ENCODE assay signal across 27 mouse cellular contexts in the genomic region with DNA sequence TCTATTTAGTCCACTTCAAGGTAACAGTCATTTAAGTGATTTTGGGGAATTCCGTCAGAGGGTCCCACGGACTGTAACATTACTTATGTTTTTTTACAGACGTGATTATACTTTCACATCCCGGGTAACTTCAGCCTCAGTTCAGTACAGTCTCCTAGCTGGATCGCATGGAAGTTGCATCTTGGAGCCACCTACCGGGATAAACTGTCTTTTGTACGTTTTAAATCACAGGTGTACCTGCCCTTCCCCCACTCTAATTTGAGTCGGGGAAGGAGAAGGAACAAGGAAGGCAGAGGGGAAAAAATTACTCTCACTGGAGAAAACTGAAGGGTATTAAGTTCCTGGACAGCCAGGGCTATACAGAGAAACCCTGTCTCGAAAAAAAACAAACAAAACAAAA. TPM values are rescaled to one million over a fixed set of nuclear protein-coding genes. Genes with fewer than 3 reads are reported as not detected.
A peak's percentile ranks its signal among the peaks of the same experiment; 100 is the strongest.
DNase-seq lines count a peak whose midpoint lies in the region; ATAC-seq and TF ChIP-seq lines count a peak whose summit lies in the region.
"Had no signal": no experiment of that assay in that cellular context is flagged by ENCODE, and none has a peak within 500 bp of the region (broad histone marks: within the 10 kb centered on the region; RNA-seq: fewer than 3 reads in every experiment).

No protein-coding gene starts in this region.

- no peaks in the 10 kb centered on the region for H3K36me3 ChIP-seq in lung, embryonic 14.5 days (ENCODE audit: insufficient read depth)
- H3K36me3 ChIP-seq in kidney, embryonic 14.5 days (ENCODE audit: control insufficient read depth, insufficient read depth, low read length), result no peaks in the 10 kb centered on the region
- no peaks in the 10 kb centered on the region for H3K36me3 ChIP-seq in lung, embryonic 16.5 days (ENCODE audit: control insufficient read depth, insufficient read depth, low read length)
- no peaks in the 10 kb centered on the region for H3K36me3 ChIP-seq in stomach, postnatal 0 days (ENCODE audit: control insufficient read depth, insufficient read depth, low read length)
- H3K36me3 ChIP-seq in midbrain, embryonic 15.5 days (replicated peaks), result no peaks in the 10 kb centered on the region
- H3K36me3 ChIP-seq: embryonic facial prominence, embryonic 13.5 days; forebrain, embryonic 12.5 days; heart, embryonic 12.5 days; hindbrain, embryonic 15.5 days; neural tube, embryonic 15.5 days had no signal

- WGBS in lung, embryonic 14.5 days, result 50% methylated on average over 9 of the region's 9 CpGs
- 58% methylated on average over 9 of the region's 9 CpGs for WGBS in kidney, embryonic 14.5 days
- 51% methylated on average over 9 of the region's 9 CpGs for WGBS in lung, embryonic 16.5 days
- 48% methylated on average over 9 of the region's 9 CpGs for WGBS in stomach, postnatal 0 days
- 61% methylated on average over 9 of the region's 9 CpGs for WGBS in midbrain, embryonic 15.5 days

- TF ChIP-seq CTCF in lung, embryonic 14.5 days (IDR thresholded peaks at IDR 0.05; ENCODE audit: low read depth), result no peak
- peak; percentile 32 for TF ChIP-seq CTCF in stomach, postnatal 0 days (IDR thresholded peaks at IDR 0.05; ENCODE audit: low read depth)

- no peak overlapping the region for H3K9ac ChIP-seq in lung, embryonic 14.5 days
- peak overlapping the region; percentile 29; the same call in 1 of the 2 replicates for H3K9ac ChIP-seq in kidney, embryonic 14.5 days (ENCODE audit: low read depth, low read length)
- H3K9ac ChIP-seq in lung, embryonic 16.5 days (ENCODE audit: low read length), result no peak overlapping the region
- no peak overlapping the region; the same call in 1 of the 2 replicates for H3K9ac ChIP-seq in stomach, postnatal 0 days (ENCODE audit: low read length)
- H3K9ac ChIP-seq in midbrain, embryonic 15.5 days, result no peak overlapping the region
- H3K9ac ChIP-seq: embryonic facial prominence, embryonic 13.5 days; forebrain, embryonic 12.5 days; heart, embryonic 12.5 days; hindbrain, embryonic 15.5 days; neural tube, embryonic 15.5 days had no signal

- no peaks in the 10 kb centered on the region for H3K9me3 ChIP-seq in lung, embryonic 14.5 days (ENCODE audit: low read depth, low read length)
- H3K9me3 ChIP-seq in kidney, embryonic 14.5 days (ENCODE audit: control insufficient read depth, low read length), result no peaks in the 10 kb centered on the region
- H3K9me3 ChIP-seq in lung, embryonic 16.5 days (ENCODE audit: control insufficient read depth, low read length), result no peaks in the 10 kb centered on the region
- no peaks in the 10 kb centered on the region for H3K9me3 ChIP-seq in stomach, postnatal 0 days (ENCODE audit: control insufficient read depth, low read length)
- H3K9me3 ChIP-seq in midbrain, embryonic 15.5 days, result no peaks in the 10 kb centered on the region
- H3K9me3 ChIP-seq: embryonic facial prominence, embryonic 13.5 days; forebrain, embryonic 12.5 days; heart, embryonic 12.5 days; hindbrain, embryonic 15.5 days; neural tube, embryonic 15.5 days had no signal

- no peaks in the 10 kb centered on the region for H3K4me1 ChIP-seq in lung, embryonic 14.5 days (ENCODE audit: insufficient read depth)
- 0 out of 2 replicates have a peak, but pooled peaks cover 4% of the 10 kb centered on the region for H3K4me1 ChIP-seq in kidney, embryonic 14.5 days (ENCODE audit: control insufficient read depth, insufficient read depth, low read length)
- H3K4me1 ChIP-seq in lung, embryonic 16.5 days (replicated peaks; ENCODE audit: control insufficient read depth, insufficient read depth, low read length), result no peaks in the 10 kb centered on the region
- no peaks in the 10 kb centered on the region for H3K4me1 ChIP-seq in stomach, postnatal 0 days (replicated peaks; ENCODE audit: control insufficient read depth, insufficient read depth)
- no peaks in the 10 kb centered on the region for H3K4me1 ChIP-seq in midbrain, embryonic 15.5 days
- H3K4me1 ChIP-seq: embryonic facial prominence, embryonic 13.5 days; forebrain, embryonic 12.5 days; heart, embryonic 12.5 days; hindbrain, embryonic 15.5 days had no signal

- no peak for ATAC-seq in lung, embryonic 14.5 days (ENCODE audit: insufficient read depth)
- no peak for ATAC-seq in kidney, embryonic 14.5 days (ENCODE audit: low FRiP score, low TSS enrichment)
- no peak for ATAC-seq in lung, embryonic 16.5 days (ENCODE audit: low read depth)
- no peak for ATAC-seq in stomach, postnatal 0 days (ENCODE audit: low FRiP score, low TSS enrichment)
- no peak for ATAC-seq in midbrain, embryonic 15.5 days (replicated peaks)
- ATAC-seq: activated CD4-positive, CD25-positive, alpha-beta regulatory T cell, adult 4 months; Patski had no signal

- H3K4me3 ChIP-seq in lung, embryonic 14.5 days (ENCODE audit: low read depth, low read length), result no peak overlapping the region
- peak overlapping the region; percentile 30 for H3K4me3 ChIP-seq in kidney, embryonic 14.5 days (ENCODE audit: low read length)
- 0 out of 2 replicates have a peak overlapping the region, but pooled peaks have one; percentile 3 for H3K4me3 ChIP-seq in lung, embryonic 16.5 days (ENCODE audit: low read length)
- H3K4me3 ChIP-seq in stomach, postnatal 0 days (ENCODE audit: low read depth, low read length), result peak overlapping the region; percentile 17; the same call in 1 of the 2 replicates
- no peak overlapping the region for H3K4me3 ChIP-seq in midbrain, embryonic 15.5 days
- H3K4me3 ChIP-seq: embryonic facial prominence, embryonic 13.5 days; forebrain, embryonic 12.5 days; heart, embryonic 12.5 days; hindbrain, embryonic 15.5 days; myocyte; neural tube, embryonic 15.5 days had no signal

- DNase-seq in lung, embryonic 14.5 days, result peak; percentile 12
- DNase-seq in lung, postnatal 4 days, result no peak
- DNase-seq in stomach, postnatal 0 days (ENCODE audit: low spot score), result no peak
- no peak for DNase-seq in right cerebral cortex, postnatal 25 days
- no peak for DNase-seq in left cerebral cortex, adult 18-20 months (ENCODE audit: low spot score in 2 of 2)
- DNase-seq: adrenal gland, postnatal 25 days; cerebellum, adult 2 months; right cerebral cortex, postnatal 4 days; thymus, postnatal 14 days had no signal

- peak overlapping the region; percentile 30; the same call in 1 of the 2 replicates for H3K4me2 ChIP-seq in lung, embryonic 14.5 days
- H3K4me2 ChIP-seq in kidney, embryonic 14.5 days (replicated peaks; ENCODE audit: low read depth, low read length), result peak overlapping the region; percentile 21
- H3K4me2 ChIP-seq in lung, embryonic 16.5 days (ENCODE audit: low read depth, low read length), result no peak overlapping the region
- H3K4me2 ChIP-seq in stomach, postnatal 0 days (replicated peaks; ENCODE audit: low read depth), result peak overlapping the region; percentile 41; the same call in 1 of the 2 replicates
- H3K4me2 ChIP-seq in midbrain, embryonic 15.5 days, result no peak overlapping the region
- H3K4me2 ChIP-seq: embryonic facial prominence, embryonic 13.5 days; forebrain, embryonic 12.5 days; heart, embryonic 12.5 days; hindbrain, embryonic 15.5 days; midbrain, embryonic 11.5 days; neural tube, embryonic 15.5 days had no signal

- no peak for TF ChIP-seq EP300 in stomach, postnatal 0 days (optimal IDR thresholded peaks at IDR 0.05)

- H3K27me3 ChIP-seq in lung, embryonic 14.5 days (ENCODE audit: insufficient read depth, low read length), result no peaks in the 10 kb centered on the region
- H3K27me3 ChIP-seq in kidney, embryonic 14.5 days (ENCODE audit: control insufficient read depth, insufficient read depth, low read length), result no peaks in the 10 kb centered on the region
- no peaks in the 10 kb centered on the region for H3K27me3 ChIP-seq in lung, embryonic 16.5 days (ENCODE audit: control insufficient read depth, insufficient read depth, low read depth, low read length)
- H3K27me3 ChIP-seq in stomach, postnatal 0 days (ENCODE audit: control insufficient read depth, insufficient read depth, low read length), result no peaks in the 10 kb centered on the region
- H3K27me3 ChIP-seq in midbrain, embryonic 15.5 days (replicated peaks), result no peaks in the 10 kb centered on the region
- H3K27me3 ChIP-seq: embryonic facial prominence, embryonic 13.5 days; forebrain, embryonic 12.5 days; heart, embryonic 12.5 days; hindbrain, embryonic 15.5 days; neural tube, embryonic 15.5 days had no signal

- no peak overlapping the region for H3K27ac ChIP-seq in lung, embryonic 14.5 days (ENCODE audit: low read depth)
- H3K27ac ChIP-seq in kidney, embryonic 14.5 days (ENCODE audit: low read depth, low read length), result no peak overlapping the region; the same call in 1 of the 2 replicates
- no peak overlapping the region for H3K27ac ChIP-seq in lung, embryonic 16.5 days (ENCODE audit: low read length)
- no peak overlapping the region for H3K27ac ChIP-seq in stomach, postnatal 0 days (replicated peaks)
- no peak overlapping the region for H3K27ac ChIP-seq in midbrain, embryonic 15.5 days
- H3K27ac ChIP-seq: embryonic facial prominence, embryonic 13.5 days; forebrain, embryonic 12.5 days; hindbrain, embryonic 15.5 days; macrophage; neural tube, embryonic 15.5 days had no signal

RNA-seq across cellular contexts. Expression of a gene that starts 0.8 kb away (rescaled TPM):
- polyA plus RNA-seq in lung, embryonic 14.5 days (2014; fragmentation: Nextera tagmentation; extraction: Ambion mirVana), result 0.89 and 1.1 TPM in 2 replicates
- 4.6 and 7.1 TPM in 2 replicates for polyA plus RNA-seq in kidney, embryonic 14.5 days (2014; fragmentation: Nextera tagmentation; extraction: Ambion mirVana)
- 1.2 and 1.5 TPM in 2 replicates for polyA plus RNA-seq in lung, embryonic 16.5 days (2015; fragmentation: Nextera tagmentation; extraction: Ambion mirVana)
- 0.23 and 0.53 TPM in 2 replicates for polyA plus RNA-seq in stomach, postnatal 0 days (2015; fragmentation: Nextera tagmentation; extraction: Ambion mirVana)
- polyA plus RNA-seq in midbrain, embryonic 15.5 days (2015; fragmentation: Nextera tagmentation; extraction: Ambion mirVana), result 0.03 and 0.09 TPM in 2 replicates
- total RNA-seq in left cerebral cortex, adult 18-20 months (2021), result under 1 TPM in 1 of 2 experiments, not detected in 1; 0.30 TPM
- total RNA-seq: adrenal gland, postnatal 25 days; heart, postnatal 25 days; layer of hippocampus, postnatal 25 days; left cerebral cortex, postnatal 36 days had no signal
- polyA plus RNA-seq: activated CD4-positive, CD25-positive, alpha-beta regulatory T cell, adult 4 months; cortical plate, adult 2 months; heart, embryonic 12.5 days; hindbrain, embryonic 15.5 days; liver, adult 2 months; macrophage; myocyte had no signal

Comparison
In these comparisons a context has a peak if more than half of its experiments do, and no peak if none do; other contexts are left out.
1. H3K4me2 ChIP-seq: peak in lung, embryonic 14.5 days (single experiment), kidney, embryonic 14.5 days (single experiment) and stomach, postnatal 0 days (single experiment); none in lung, embryonic 16.5 days (single experiment) and midbrain, embryonic 15.5 days (single experiment).
2. H3K4me3 ChIP-seq: peak in kidney, embryonic 14.5 days (single experiment), lung, embryonic 16.5 days (single experiment) and stomach, postnatal 0 days (single experiment); none in lung, embryonic 14.5 days (single experiment) and midbrain, embryonic 15.5 days (single experiment).